Mouse (Mus musculus) ES-E14 (cell line): Measurements from ENCODE around the gene Cngb1.

Experiments
- CHD2 ChIP-seq: IDR thresholded peaks from 2 replicates; pipeline ENCODE4 v1.6.1; 2014; ENCODE audit warnings: mild to moderate bottlenecking, low read depth, low read length, inconsistent platforms
- HCFC1 ChIP-seq: IDR thresholded peaks from 2 replicates; pipeline ENCODE4 v1.6.1; 2012; ENCODE audit warnings: low read length, inconsistent platforms, borderline replicate concordance; ENCODE audit not compliant: insufficient read depth

- TF ChIP-seq CHD2: no peak
- no peak for TF ChIP-seq HCFC1
These were observed 859 bp downstream of the Cngb1 start for GRCm38 (mm10) chr8:95305526-95305925.
